Mouse (Mus musculus) forebrain, embryonic 14.5 days (tissue): ENCODE measurements around the gene Gm20388. TPM values are rescaled to one million over a fixed set of nuclear protein-coding genes. Genes with fewer than 3 reads are reported as not detected.

ENCODE experiments used
- ATAC-seq: fragments of 200-750 bp; cut with Nextera tagmentation; 2 replicates; pipeline ENCODE4 v1.8.0; 2017; ENCODE audit warnings: mild to moderate bottlenecking, moderate library complexity
- DNase-seq: peaks from one replicate; pipeline ENCODE4 v3.0.0-alpha.2; 2015; ENCODE audit warnings: low spot score
- H3K27ac ChIP-seq: fragments of 300-500 bp; sonication (generic); 2 replicates; pipeline ENCODE4 v1.5.1; 2014; ENCODE audit warnings: low read depth, mild to moderate bottlenecking, control low read depth, low read length, moderate library complexity
- H3K27me3 ChIP-seq: fragments of 300-500 bp; sonication (generic); replicated peaks from 2 replicates; pipeline ENCODE4 v1.6.1; 2014; ENCODE audit warnings: low read length, control low read depth, mixed read lengths; ENCODE audit not compliant: control insufficient read depth, insufficient read depth
- H3K36me3 ChIP-seq: fragments of 300-500 bp; sonication (generic); 2 replicates; pipeline ENCODE4 v1.6.1; 2014; ENCODE audit warnings: low read length, control low read depth; ENCODE audit not compliant: control insufficient read depth, insufficient read depth
- H3K4me1 ChIP-seq: fragments of 300-500 bp; sonication (generic); 2 replicates; pipeline ENCODE4 v1.6.1; 2014; ENCODE audit warnings: antibody characterized with exemption, low read length, control low read depth; ENCODE audit not compliant: control insufficient read depth, insufficient read depth
- H3K4me2 ChIP-seq: fragments of 300-500 bp; sonication (generic); 2 replicates; pipeline ENCODE4 v1.6.1; 2014; ENCODE audit warnings: mild to moderate bottlenecking, control low read depth, low read length
- H3K4me3 ChIP-seq: fragments of 300-500 bp; sonication (generic); 2 replicates; pipeline ENCODE4 v1.5.1; 2014; ENCODE audit warnings: low read depth, low read length, control low read depth
- H3K9ac ChIP-seq: fragments of 300-500 bp; sonication (generic); 2 replicates; pipeline ENCODE4 v1.6.1; 2014; ENCODE audit warnings: mild to moderate bottlenecking, low read length, control low read depth, moderate library complexity
- H3K9me3 ChIP-seq: fragments of 300-500 bp; sonication (generic); replicated peaks from 2 replicates; pipeline ENCODE4 v1.6.1; 2016; ENCODE audit warnings: low read length, control low read depth, mixed read lengths; ENCODE audit not compliant: control insufficient read depth
- WGBS: fragments of 180-500 bp; shearing (Covaris S2); extraction: QIAGEN DNeasy Blood & Tissue Kit; methylation state at CpG from one replicate; pipeline ENCODE4 v1.1.7; 2014; 5-methylcytosine and 5-hydroxymethylcytosine counted together
- polyA plus RNA-seq: library from polyadenylated mRNA; unstranded; fragments of >200 nt; fragmentation: Nextera tagmentation; extraction: Ambion mirVana; gene quantifications from 2 replicates; pipeline ENCODE4 v1.2.1, GENCODE M21; 2014

Gene Gm20388
- polyA plus RNA-seq, 1 experiment from 2014 or later, result 7.4 TPM

- Histone ChIP-seq H3K27ac (no peak overlapping the region), H3K9ac (no peak overlapping the region), H3K4me2 (no peak overlapping the region), H3K27me3 (0 out of 2 replicates have a peak, but pooled peaks cover 2% of the 10 kb centered on the region), H3K4me3 (no peak overlapping the region), H3K36me3 (no peaks in the 10 kb centered on the region), H3K4me1 (no peaks in the 10 kb centered on the region; the same call in 1 of the 2 replicates), H3K9me3 (no peaks in the 10 kb centered on the region)
- peak; percentile 52; the same call in 1 of the 2 replicates for ATAC-seq
- DNase-seq, result peak; percentile 77
- 46% methylated on average over 2 of the region's 2 CpGs for WGBS
These were observed 2348.7 kb downstream of the Gm20388 start for GRCm38 (mm10) chr8:122259351-122259750.

DNA sequence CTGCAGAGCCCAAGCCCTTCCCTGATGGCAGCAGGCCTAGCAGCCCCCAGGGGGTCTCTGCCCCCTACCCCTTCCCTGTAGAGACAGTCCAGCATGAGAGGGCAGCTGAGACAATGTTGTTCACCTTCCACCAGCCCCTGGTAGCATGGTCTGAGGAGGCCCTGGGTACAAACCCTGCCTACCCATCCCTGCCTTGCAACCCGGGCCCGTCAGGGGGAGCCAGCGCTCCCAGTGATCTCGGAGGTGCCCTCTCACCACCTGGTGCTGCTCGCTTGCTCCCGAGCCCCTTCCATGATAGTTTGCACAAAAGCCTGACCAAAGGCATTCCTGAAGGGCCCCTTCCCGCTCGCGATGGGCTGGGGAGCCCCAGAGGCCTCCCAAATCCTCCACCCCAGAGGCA, 2350.1 kb downstream of the Gm20388 start:
- H3K36me3 ChIP-seq, result no peaks in the 10 kb centered on the region
- 45% methylated on average over 9 of the region's 9 CpGs for WGBS
- ATAC-seq, result no peak
- no peak overlapping the region for H3K4me3 ChIP-seq
- no peak overlapping the region for H3K4me2 ChIP-seq
- H3K27ac ChIP-seq, result no peak overlapping the region
- no peak for DNase-seq
- no peaks in the 10 kb centered on the region; the same call in 1 of the 2 replicates for H3K4me1 ChIP-seq
- no peaks in the 10 kb centered on the region for H3K9me3 ChIP-seq
- 0 out of 2 replicates have a peak, but pooled peaks cover 2% of the 10 kb centered on the region for H3K27me3 ChIP-seq
- no peak overlapping the region for H3K9ac ChIP-seq

DNA sequence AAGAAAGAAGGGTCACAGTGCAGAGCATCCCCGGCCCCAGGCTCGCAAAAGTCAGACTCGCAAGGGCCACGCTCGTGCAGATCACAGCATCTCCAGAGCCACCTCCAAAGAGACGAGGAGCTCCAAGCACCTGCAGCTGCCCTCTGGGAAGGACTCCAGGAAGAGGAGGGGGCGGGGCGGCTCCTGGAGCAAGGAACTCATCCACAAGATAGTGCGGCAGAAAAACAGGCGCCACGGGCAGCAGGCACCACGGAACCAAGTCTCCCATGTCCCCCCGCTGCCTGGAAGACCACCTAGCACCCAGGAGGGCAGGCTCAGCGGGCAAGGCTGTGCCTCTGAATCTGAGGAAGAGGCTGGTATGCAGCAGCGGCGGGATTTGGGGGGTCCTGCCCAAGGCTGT, 2352.2 kb downstream of the Gm20388 start:
- 65% methylated on average over 16 of the region's 16 CpGs for WGBS
- DNase-seq (no peak), ATAC-seq (no peak)
- no peaks in the 10 kb centered on the region for H3K9me3 ChIP-seq
- no peak overlapping the region for H3K27ac ChIP-seq
- 0 out of 2 replicates have a peak, but pooled peaks cover 2% of the 10 kb centered on the region for H3K27me3 ChIP-seq
- no peak overlapping the region for H3K9ac ChIP-seq
- no peak overlapping the region for H3K4me2 ChIP-seq
- no peaks in the 10 kb centered on the region for H3K36me3 ChIP-seq
- no peaks in the 10 kb centered on the region; the same call in 1 of the 2 replicates for H3K4me1 ChIP-seq
- H3K4me3 ChIP-seq, result no peak overlapping the region

GRCm38 (mm10) chr8:122264243-122264642, 2353.6 kb downstream of the Gm20388 start:
- Histone ChIP-seq H3K27me3 (0 out of 2 replicates have a peak, but pooled peaks cover 2% of the 10 kb centered on the region), H3K9ac (no peak overlapping the region), H3K36me3 (no peaks in the 10 kb centered on the region), H3K9me3 (no peaks in the 10 kb centered on the region), H3K4me1 (peaks cover 4% of the 10 kb centered on the region; the same call in 1 of the 2 replicates), H3K4me2 (no peak overlapping the region), H3K27ac (no peak overlapping the region), H3K4me3 (no peak overlapping the region)
- whole genome bisulfite sequencing, result 36% methylated on average over 9 of the region's 9 CpGs
- DNase-seq, result no peak
- no peak for ATAC-seq

GRCm38 (mm10) chr8:122265522-122265921, 2354.9 kb downstream of the Gm20388 start:
- H3K4me3 ChIP-seq, result no peak overlapping the region
- H3K27me3 ChIP-seq, result 0 out of 2 replicates have a peak, but pooled peaks cover 2% of the 10 kb centered on the region
- 92% methylated on average over 8 of the region's 8 CpGs for WGBS
- DNase-seq, result no peak
- H3K9me3 ChIP-seq, result no peaks in the 10 kb centered on the region
- no peaks in the 10 kb centered on the region for H3K36me3 ChIP-seq
- H3K27ac ChIP-seq, result no peak overlapping the region
- H3K9ac ChIP-seq, result no peak overlapping the region
- no peak overlapping the region for H3K4me2 ChIP-seq
- H3K4me1 ChIP-seq, result peaks cover 4% of the 10 kb centered on the region; the same call in 1 of the 2 replicates
- no peak for ATAC-seq

- H3K4me3 ChIP-seq, result no peak overlapping the region
- no peak for ATAC-seq
- no peak overlapping the region for H3K4me2 ChIP-seq
- H3K9ac ChIP-seq, result no peak overlapping the region
- peak; percentile 46 for DNase-seq
- WGBS, result 17% methylated on average over 13 of the region's 13 CpGs
- peaks cover 4% of the 10 kb centered on the region; the same call in 1 of the 2 replicates for H3K4me1 ChIP-seq
- no peaks in the 10 kb centered on the region for H3K9me3 ChIP-seq
- no peaks in the 10 kb centered on the region for H3K36me3 ChIP-seq
- H3K27ac ChIP-seq, result no peak overlapping the region
- H3K27me3 ChIP-seq, result 0 out of 2 replicates have a peak, but pooled peaks cover 2% of the 10 kb centered on the region
These were observed 2356.2 kb downstream of the Gm20388 start for GRCm38 (mm10) chr8:122266867-122267266.

GRCm38 (mm10) chr8:122268861-122269260, 2358.2 kb downstream of the Gm20388 start:
- DNase-seq, result no peak
- Histone ChIP-seq H3K36me3 (no peaks in the 10 kb centered on the region), H3K4me2 (peak overlapping the region; percentile 60), H3K4me1 (peaks cover 4% of the 10 kb centered on the region; the same call in 1 of the 2 replicates), H3K4me3 (peak overlapping the region; percentile 33), H3K27ac (no peak overlapping the region), H3K9me3 (no peaks in the 10 kb centered on the region), H3K27me3 (no peaks in the 10 kb centered on the region), H3K9ac (peak overlapping the region; percentile 62)
- ATAC-seq, result peak; percentile 14; the same call in 1 of the 2 replicates
- WGBS, result 66% methylated on average over 24 of the region's 24 CpGs

DNA sequence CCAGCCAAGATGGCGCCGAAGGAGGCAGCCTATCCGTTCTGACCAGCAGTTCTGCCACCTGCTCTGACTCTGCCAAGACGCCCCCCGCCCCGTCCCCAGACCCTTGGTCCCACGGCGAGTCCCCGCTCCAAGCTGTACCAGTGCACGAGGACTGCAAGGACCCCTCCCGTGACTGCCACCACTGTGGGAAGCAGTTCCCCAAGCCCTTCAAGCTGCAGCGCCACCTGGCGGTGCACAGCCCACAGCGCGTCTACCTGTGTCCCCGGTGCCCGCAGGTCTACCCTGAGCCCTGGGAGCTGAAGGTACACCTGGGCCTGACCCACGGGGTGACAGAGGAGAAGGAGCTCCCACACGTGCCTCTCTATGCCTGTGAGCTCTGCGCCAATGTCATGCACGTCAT, 2358.8 kb downstream of the Gm20388 start:
- no peaks in the 10 kb centered on the region for H3K36me3 ChIP-seq
- peak overlapping the region; percentile 62 for H3K9ac ChIP-seq
- H3K9me3 ChIP-seq, result no peaks in the 10 kb centered on the region
- ATAC-seq, result peak; percentile 61
- H3K27me3 ChIP-seq, result no peaks in the 10 kb centered on the region
- 0 out of 2 replicates have a peak, but pooled peaks cover 4% of the 10 kb centered on the region for H3K4me1 ChIP-seq
- peak; percentile 82 for DNase-seq
- peak overlapping the region; percentile 60 for H3K4me2 ChIP-seq
- no peak overlapping the region for H3K27ac ChIP-seq
- WGBS, result 3% methylated on average over 18 of the region's 21 CpGs
- peak overlapping the region; percentile 33 for H3K4me3 ChIP-seq

- Histone ChIP-seq H3K27ac (no peak overlapping the region), H3K27me3 (no peaks in the 10 kb centered on the region), H3K9ac (no peak overlapping the region), H3K9me3 (no peaks in the 10 kb centered on the region), H3K4me1 (0 out of 2 replicates have a peak, but pooled peaks cover 4% of the 10 kb centered on the region), H3K36me3 (no peaks in the 10 kb centered on the region), H3K4me2 (no peak overlapping the region), H3K4me3 (no peak overlapping the region)
- 77% methylated on average over 7 of the region's 7 CpGs for WGBS
- ATAC-seq (no peak), DNase-seq (no peak)
These were observed 2359.9 kb downstream of the Gm20388 start for GRCm38 (mm10) chr8:122270555-122270954.
